Mouse (Mus musculus) cerebellum, adult 11 months (tissue): ENCODE data around the gene Osbpl2.

Source experiments
- DNase-seq: peaks from one replicate; pipeline ENCODE4 v3.0.0; 2022

Osbpl2 gene

DNA sequence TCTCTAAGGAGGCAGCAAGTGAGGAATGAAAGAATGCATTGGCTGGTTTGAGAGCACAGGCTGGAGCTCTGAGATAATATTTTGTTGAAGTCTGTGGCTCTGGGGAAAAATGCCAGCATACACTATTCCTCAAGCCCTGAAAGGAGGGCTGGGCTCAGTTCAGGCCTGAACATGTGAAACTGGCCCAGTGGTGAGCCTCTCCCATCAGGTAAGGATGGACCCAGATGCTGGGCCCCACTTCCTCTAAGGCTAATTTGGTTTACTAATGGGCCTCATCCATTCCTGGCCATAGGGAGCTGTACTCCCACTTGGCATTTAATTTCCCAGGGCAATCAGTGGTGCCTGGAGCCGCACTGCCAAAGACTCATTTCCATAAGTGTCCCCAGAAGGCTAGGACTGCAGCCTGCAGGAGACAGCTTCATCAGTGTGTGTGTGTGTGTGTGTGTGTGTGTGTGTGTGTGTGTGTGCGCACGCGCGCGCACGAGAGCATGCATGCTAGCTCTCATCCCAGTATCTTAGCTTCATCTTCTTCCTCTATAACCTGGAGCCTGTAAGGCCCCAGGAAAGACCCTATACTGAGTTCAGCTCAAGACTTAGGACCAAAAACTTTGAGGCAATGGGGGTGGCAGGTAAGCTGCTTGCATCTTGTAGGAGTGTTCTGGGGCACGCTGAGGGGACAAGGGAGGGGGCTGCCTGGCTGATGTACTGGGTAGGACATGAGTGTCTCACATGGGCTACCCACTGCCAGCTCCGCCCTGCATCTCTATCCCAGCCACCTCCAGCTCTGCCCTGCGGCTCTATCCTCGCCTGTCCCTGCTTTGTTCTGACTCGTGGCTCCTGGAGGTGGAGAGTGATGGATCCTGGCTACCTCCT, 86.2 kb downstream of the Osbpl2 start:
- DNase-seq: no peak

DNA sequence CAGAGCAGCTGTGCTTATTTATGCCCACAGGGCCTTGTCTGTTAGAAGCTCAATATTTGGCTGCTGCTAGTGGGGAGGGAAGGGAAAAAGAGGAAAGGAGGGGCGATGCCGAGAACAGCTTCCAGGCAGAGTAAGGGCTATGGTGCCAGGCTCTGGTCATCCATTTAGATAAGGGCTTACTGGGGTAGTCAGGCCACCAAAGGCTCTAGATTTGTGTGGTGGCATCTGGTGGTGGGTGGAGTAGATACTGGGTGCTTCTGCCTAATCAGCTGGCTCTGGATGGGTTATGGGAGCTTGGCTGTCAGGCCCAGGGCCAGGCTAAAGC, 86.8 kb downstream of the Osbpl2 start:
- no peak for DNase-seq

DNA sequence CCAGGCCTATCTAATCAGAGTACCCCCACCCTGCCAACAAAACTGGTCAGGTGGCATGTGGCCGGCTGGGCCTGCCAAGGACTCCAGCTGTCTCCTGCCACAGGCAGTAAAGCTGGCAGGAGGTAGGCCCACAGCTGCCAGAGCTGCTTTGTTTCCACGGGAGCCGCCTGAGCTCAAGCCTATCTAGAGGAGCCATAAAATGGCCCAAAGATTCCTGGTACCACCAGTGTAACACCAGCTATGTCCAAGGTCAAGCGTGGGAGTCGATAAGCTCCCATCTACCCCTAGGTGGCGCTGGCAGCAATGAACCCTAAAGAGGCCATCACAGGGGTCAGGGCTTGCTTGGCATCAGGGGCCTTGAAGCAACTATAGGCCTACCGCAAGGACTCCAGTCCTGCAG, 88.7 kb downstream of the Osbpl2 start:
- no peak for DNase-seq

DNA sequence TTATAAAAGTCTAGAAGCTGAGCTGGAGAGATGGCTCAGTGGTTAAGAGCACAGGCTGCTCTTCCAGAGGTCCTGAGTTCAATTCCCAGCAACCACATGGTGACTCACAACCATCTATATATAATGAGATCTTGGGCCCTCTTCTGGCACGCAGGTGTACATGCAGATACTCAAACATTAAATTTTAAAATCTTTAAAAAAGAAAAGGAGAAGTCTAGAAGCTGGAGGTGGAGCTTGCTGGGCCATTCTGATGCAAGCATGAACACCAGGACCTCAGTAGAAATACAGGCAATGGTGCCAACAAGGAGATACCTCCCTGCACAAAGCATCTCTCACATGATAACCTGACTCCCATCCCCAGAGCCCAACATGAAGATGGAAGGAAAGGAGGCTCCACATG, 89.9 kb downstream of the Osbpl2 start:
- no peak for DNase-seq

DNA sequence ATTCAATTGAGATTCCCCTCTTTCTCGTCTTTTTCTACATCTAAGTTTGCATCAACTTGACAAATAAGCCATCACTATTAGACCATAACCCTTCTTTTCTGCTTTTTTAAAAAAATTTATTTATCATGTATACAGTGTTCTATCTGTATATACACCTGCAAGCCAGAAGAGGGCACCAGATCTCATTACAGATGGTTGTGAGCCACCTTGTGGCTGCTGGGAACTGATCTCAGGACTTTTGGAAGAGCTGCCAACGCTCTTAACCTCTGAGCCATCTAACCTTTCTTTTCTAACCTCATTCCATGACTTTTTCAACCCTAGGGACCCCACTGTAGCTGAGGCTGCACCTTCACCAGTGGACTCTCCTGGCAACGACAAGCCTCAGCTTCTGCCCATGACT, 93.1 kb downstream of the Osbpl2 start:
- DNase-seq: no peak
